Mouse (Mus musculus) stomach, postnatal 0 days (tissue): ENCODE measurements around the gene Bax.

Source experiments
- CTCF ChIP-seq: IDR thresholded peaks from 2 replicates; pipeline ENCODE4 v1.5.1; 2016; ENCODE audit warnings: antibody characterized with exemption, low read depth, mild to moderate bottlenecking, moderate library complexity
- EP300 ChIP-seq: optimal IDR thresholded peaks from 2 replicates; pipeline ENCODE3; 2016; ENCODE audit warnings: antibody characterized with exemption

GRCm38 (mm10) chr7:45436444-45436843, 30.3 kb downstream of the Bax start:
- TF ChIP-seq EP300 = no peak
- no peak for TF ChIP-seq CTCF
